ENCODE assay signal across 8 mouse cellular contexts in genomic region chr16:43168506-43168905, GRCm38 (mm10).
A peak's percentile ranks its signal among the peaks of the same experiment; 100 is the strongest.
DNase-seq lines count a peak whose midpoint lies in the region; ATAC-seq and TF ChIP-seq lines count a peak whose summit lies in the region.

No protein-coding gene starts in this region.

- no peaks in the 10 kb centered on the region for H3K9me3 ChIP-seq in hindbrain, postnatal 0 days (ENCODE audit: low read length)
- H3K9me3 ChIP-seq in hindbrain, embryonic 12.5 days (replicated peaks): no peaks in the 10 kb centered on the region
- H3K9me3 ChIP-seq in E14TG2a.4 (ENCODE audit: low read length): no peaks in the 10 kb centered on the region
- H3K9me3 ChIP-seq in lung, embryonic 14.5 days (ENCODE audit: low read depth, low read length): no peaks in the 10 kb centered on the region

- no peak overlapping the region for H3K9ac ChIP-seq in hindbrain, postnatal 0 days (replicated peaks; ENCODE audit: low read length)
- H3K9ac ChIP-seq in hindbrain, embryonic 12.5 days: no peak overlapping the region
- H3K9ac ChIP-seq in lung, embryonic 14.5 days: no peak overlapping the region

- no peaks in the 10 kb centered on the region for H3K27me3 ChIP-seq in hindbrain, postnatal 0 days (ENCODE audit: insufficient read depth, low read length)
- H3K27me3 ChIP-seq in hindbrain, embryonic 12.5 days: no peaks in the 10 kb centered on the region
- no peaks in the 10 kb centered on the region for H3K27me3 ChIP-seq in E14TG2a.4 (ENCODE audit: insufficient read depth, low read length)
- no peaks in the 10 kb centered on the region for H3K27me3 ChIP-seq in lung, embryonic 14.5 days (ENCODE audit: insufficient read depth, low read length)

- no peaks in the 10 kb centered on the region for H3K36me3 ChIP-seq in hindbrain, postnatal 0 days (ENCODE audit: insufficient read depth, low read length)
- no peaks in the 10 kb centered on the region for H3K36me3 ChIP-seq in hindbrain, embryonic 12.5 days
- H3K36me3 ChIP-seq in E14TG2a.4 (ENCODE audit: insufficient read depth, low read length): no peaks in the 10 kb centered on the region
- no peaks in the 10 kb centered on the region for H3K36me3 ChIP-seq in lung, embryonic 14.5 days (ENCODE audit: insufficient read depth)

- no peak for ATAC-seq in hindbrain, postnatal 0 days
- no peak for ATAC-seq in hindbrain, embryonic 12.5 days (ENCODE audit: low FRiP score)
- peak; percentile 58; the same call in 1 of the 2 replicates for ATAC-seq in common myeloid progenitor, adult 5-6 weeks (replicated peaks; ENCODE audit: low read depth, poor library complexity, severe bottlenecking)
- no peak for ATAC-seq in lung, embryonic 14.5 days (ENCODE audit: insufficient read depth)
- no peak for ATAC-seq in inflammation-experienced regulatory T-cells, adult 6 months
- no peak for ATAC-seq in activated CD4-positive, CD25-positive, alpha-beta regulatory T cell, adult 4 months

- TF ChIP-seq CTCF in hindbrain, postnatal 0 days (IDR thresholded peaks at IDR 0.05; ENCODE audit: low read depth): peak; percentile 42
- peak; percentile 42 for TF ChIP-seq CTCF in E14TG2a.4 (conservative IDR thresholded peaks at IDR 0.05; ENCODE audit: low read length)
- TF ChIP-seq CTCF in lung, embryonic 14.5 days (IDR thresholded peaks at IDR 0.05; ENCODE audit: low read depth): peak; percentile 28

- DNase-seq in hindbrain, postnatal 0 days (ENCODE audit: low spot score): peak; percentile 48
- DNase-seq in lung, embryonic 14.5 days: peak; percentile 50
- DNase-seq in left cerebral cortex, adult 18-20 months (ENCODE audit: low spot score in 2 of 2): no peak

- no peaks in the 10 kb centered on the region for H3K4me1 ChIP-seq in hindbrain, postnatal 0 days (ENCODE audit: insufficient read depth, low read length)
- H3K4me1 ChIP-seq in hindbrain, embryonic 12.5 days: no peaks in the 10 kb centered on the region
- H3K4me1 ChIP-seq in E14TG2a.4 (replicated peaks; ENCODE audit: low read depth, low read length): 0 out of 2 replicates have a peak, but pooled peaks cover 2% of the 10 kb centered on the region
- no peaks in the 10 kb centered on the region for H3K4me1 ChIP-seq in lung, embryonic 14.5 days (ENCODE audit: insufficient read depth)

- H3K4me3 ChIP-seq in hindbrain, postnatal 0 days (ENCODE audit: low read length): no peak overlapping the region
- H3K4me3 ChIP-seq in hindbrain, embryonic 12.5 days: no peak overlapping the region
- no peak overlapping the region for H3K4me3 ChIP-seq in E14TG2a.4 (replicated peaks; ENCODE audit: low read length)
- H3K4me3 ChIP-seq in lung, embryonic 14.5 days (ENCODE audit: low read depth, low read length): no peak overlapping the region

- no peak overlapping the region for H3K4me2 ChIP-seq in hindbrain, postnatal 0 days (ENCODE audit: low read depth, low read length)
- no peak overlapping the region for H3K4me2 ChIP-seq in hindbrain, embryonic 12.5 days (replicated peaks)
- no peak overlapping the region for H3K4me2 ChIP-seq in lung, embryonic 14.5 days

- 68% methylated on average over 4 of the region's 4 CpGs for WGBS in hindbrain, postnatal 0 days
- 60% methylated on average over 4 of the region's 4 CpGs for WGBS in hindbrain, embryonic 12.5 days
- WGBS in lung, embryonic 14.5 days: 80% methylated on average over 4 of the region's 4 CpGs

- no peak overlapping the region for H3K27ac ChIP-seq in hindbrain, postnatal 0 days
- H3K27ac ChIP-seq in hindbrain, embryonic 12.5 days: no peak overlapping the region
- no peak overlapping the region for H3K27ac ChIP-seq in lung, embryonic 14.5 days (ENCODE audit: low read depth)

Comparison
In these comparisons a context has a peak if more than half of its experiments do, and no peak if none do; other contexts are left out.
1. DNase-seq: peak in hindbrain, postnatal 0 days (single experiment) and lung, embryonic 14.5 days (single experiment); none in left cerebral cortex, adult 18-20 months (0 of 2).
2. Peak in every context shown above with its lines, with median percentiles within 50 percentile points of each other: CTCF ChIP-seq.